Mouse (Mus musculus): Measurements from ENCODE around the gene Nagk. TPM values are rescaled to one million over a fixed set of nuclear protein-coding genes. Genes with fewer than 3 reads are reported as not detected.

Nagk gene
- polyA plus RNA-seq (2015; fragmentation: Nextera tagmentation; extraction: Ambion mirVana), result 104 and 107 TPM in 2 replicates

GRCm38 (mm10) chr6:83794760-83795296 is at the start of gene Nagk:
Gene Nagk, plus strand, starts transcription at chr6:83794982.

DNA sequence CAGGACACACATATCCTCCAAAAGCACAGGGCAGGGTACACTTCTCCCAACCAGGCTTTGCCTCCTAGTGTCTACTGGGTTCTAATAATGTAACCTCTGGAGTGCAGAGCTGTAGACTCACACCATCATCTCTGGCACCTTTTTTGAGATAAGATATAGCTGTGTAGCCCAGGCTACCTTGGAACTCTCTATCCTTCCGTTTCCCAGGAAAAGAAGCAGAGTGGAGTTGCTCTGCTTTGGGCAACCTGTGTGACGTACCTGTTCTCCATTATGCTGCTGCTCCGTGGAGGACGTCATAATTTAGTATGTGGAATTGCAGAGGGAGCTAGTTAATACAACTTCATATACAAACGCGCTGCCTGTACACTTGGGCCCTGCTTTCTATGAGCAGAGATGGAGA is 32.4 kb upstream of the Nagk start, which contains the start of gene Ankrd53:
Ankrd53 (plus strand) TSS at position 301 of the 400 bp plus-strand sequence.

GRCm38 (mm10) chr6:83775638-83776293 is 19.0 kb upstream of the Nagk start, which contains the start of gene Tex261:
Gene Tex261, minus strand, starts transcription at chr6:83775813.

GRCm38 (mm10) chr6:83831606-83832123 is 36.9 kb downstream of the Nagk start, which contains the start of gene Paip2b:
Gene Paip2b, minus strand, starts transcription at chr6:83831741.

Other genes with a start within 250 kb of the Nagk start
- 27.5 and 32.2 TPM in 2 replicates for gene Stambp, start 222.3 kb upstream of the Nagk start, polyA plus RNA-seq (2015; fragmentation: Nextera tagmentation; extraction: Ambion mirVana)
- gene Clec4f, start 138.8 kb upstream of the Nagk start, polyA plus RNA-seq (2015; fragmentation: Nextera tagmentation; extraction: Ambion mirVana), result 0.05 TPM in 1 of 2 replicates, not detected in the other
- gene Cd207, start 117.1 kb upstream of the Nagk start, polyA plus RNA-seq (2015; fragmentation: Nextera tagmentation; extraction: Ambion mirVana), result not detected in 2 replicates
- gene Vax2, start 83.7 kb upstream of the Nagk start, polyA plus RNA-seq (2015; fragmentation: Nextera tagmentation; extraction: Ambion mirVana), result not detected in 2 replicates
- gene Atp6v1b1, start 52.0 kb upstream of the Nagk start, polyA plus RNA-seq (2015; fragmentation: Nextera tagmentation; extraction: Ambion mirVana), result not detected in 2 replicates
- gene Ankrd53, start 32.3 kb upstream of the Nagk start, polyA plus RNA-seq (2015; fragmentation: Nextera tagmentation; extraction: Ambion mirVana), result not detected in 2 replicates
- 66.7 and 72.6 TPM in 2 replicates for gene Tex261, start 19.2 kb upstream of the Nagk start, polyA plus RNA-seq (2015; fragmentation: Nextera tagmentation; extraction: Ambion mirVana)
- gene Paip2b, start 36.8 kb downstream of the Nagk start, polyA plus RNA-seq (2015; fragmentation: Nextera tagmentation; extraction: Ambion mirVana), result 7.4 and 8.9 TPM in 2 replicates
- gene Zfp638, start 72.1 kb downstream of the Nagk start, polyA plus RNA-seq (2015; fragmentation: Nextera tagmentation; extraction: Ambion mirVana), result 22.4 and 27.1 TPM in 2 replicates
- 5.2 and 7.3 TPM in 2 replicates for gene Dysf, start 213.6 kb downstream of the Nagk start, polyA plus RNA-seq (2015; fragmentation: Nextera tagmentation; extraction: Ambion mirVana)

All from urinary bladder, postnatal 0 days (tissue).